Mouse (Mus musculus): ENCODE results near the gene Sart1. TPM values are rescaled to one million over a fixed set of nuclear protein-coding genes. Genes with fewer than 3 reads are reported as not detected.
A peak's percentile ranks its signal among the peaks of the same experiment; 100 is the strongest.

The Sart1 gene
- total and polyA plus RNA-seq, 3 experiments = 46.7 to 104 (median 78.3) TPM

- Histone ChIP-seq H3K4me3 (replicated peaks in 1 of 3; ENCODE audit: low read depth in 2 of 3, low read length in 2 of 3, poor library complexity in 1 of 3) (no peak overlapping the region), H3K9me3 (replicated peaks; ENCODE audit: low read length) (no peaks in the 10 kb centered on the region), H3K4me1 (ENCODE audit: control insufficient read depth in 1 of 2, insufficient read depth in 2 of 2) (peaks cover 0 to 14% of the 10 kb centered on the region in 2 experiments; a peak in 2 of 4 replicates), H3K36me3 (replicated peaks in 1 of 2; ENCODE audit: control insufficient read depth in 1 of 2, insufficient read depth in 1 of 2, low read length in 1 of 2) (peaks cover 50 to 84% of the 10 kb centered on the region in 2 experiments), H3K4me2 (ENCODE audit: insufficient read depth, low read depth, poor library complexity, severe bottlenecking) (no peak overlapping the region), H3K27ac (ENCODE audit: insufficient read depth, low read depth) (no peak overlapping the region), H3K79me2 (replicated peaks; ENCODE audit: control insufficient read depth, extremely low read depth, insufficient read depth, poor library complexity, severe bottlenecking) (peaks cover 5% of the 10 kb centered on the region; the same call in 1 of the 2 replicates), H3K9ac (ENCODE audit: insufficient read depth, low read depth) (no peak overlapping the region), H3K27me3 (replicated peaks) (no peaks in the 10 kb centered on the region)
- dilution Hi-C loops (cut with MboI; ENCODE audit: extremely low pct_ligation_motif_present, extremely low pct_unique_long_range_greater_than_20kb, low sequenced_read_pairs) (no loop called here), in situ Hi-C loops (cut with MboI; ENCODE audit: low pct_ligation_motif_present, low pct_unique_long_range_greater_than_20kb, low sequenced_read_pairs) (no loop called here)
- TF ChIP-seq POLR2A (IDR thresholded peaks at IDR 0.05; ENCODE audit: low read depth, low read length) (no peak), ZKSCAN1 (IDR thresholded peaks at IDR 0.05; ENCODE audit: borderline replicate concordance, low read depth, low read length) (no peak), MEF2A (IDR thresholded peaks at IDR 0.05; ENCODE audit: borderline replicate concordance, low read depth, low read length) (no peak), PAX5 (IDR thresholded peaks at IDR 0.05; ENCODE audit: low read length) (no peak)
- no peak for DNase-seq (ENCODE audit: extremely low read depth)
These were observed 14.3 kb downstream of the Sart1 start for GRCm38 (mm10) chr19:5374177-5374576.

- in situ Hi-C loops (cut with MboI; ENCODE audit: low pct_ligation_motif_present, low pct_unique_long_range_greater_than_20kb, low sequenced_read_pairs) = no loop called here
These were observed 15.8 kb downstream of the Sart1 start for GRCm38 (mm10) chr19:5372724-5373123.

GRCm38 (mm10) chr19:5370932-5371331 is 17.6 kb downstream of the Sart1 start:
- in situ Hi-C loops (cut with MboI; ENCODE audit: low pct_ligation_motif_present, low pct_unique_long_range_greater_than_20kb, low sequenced_read_pairs) (no loop called here), dilution Hi-C loops (cut with MboI; ENCODE audit: extremely low pct_ligation_motif_present, extremely low pct_unique_long_range_greater_than_20kb, low sequenced_read_pairs) (no loop called here)
- no peak for DNase-seq (ENCODE audit: extremely low read depth)
- peaks cover 28% of the 10 kb centered on the region for H3K79me2 ChIP-seq (replicated peaks; ENCODE audit: control insufficient read depth, extremely low read depth, insufficient read depth, poor library complexity, severe bottlenecking)
- no peak for TF ChIP-seq ZNF384 (IDR thresholded peaks at IDR 0.05; ENCODE audit: low read depth, low read length)
- no peak for TF ChIP-seq CHD1 (IDR thresholded peaks at IDR 0.05; ENCODE audit: low read depth, low read length)
- peak in 1 of 2 experiments; percentile 47; a peak in 2 of 4 replicates for TF ChIP-seq CTCF (conservative IDR thresholded peaks at IDR 0.05 in 1 of 2, IDR thresholded peaks at IDR 0.05 in 1 of 2; ENCODE audit: low read depth in 2 of 2, low read length in 2 of 2)
- peaks cover 47 to 71% of the 10 kb centered on the region in 2 experiments for H3K36me3 ChIP-seq (replicated peaks in 1 of 2; ENCODE audit: control insufficient read depth in 1 of 2, insufficient read depth in 1 of 2, low read length in 1 of 2)
- H3K4me2 ChIP-seq (ENCODE audit: insufficient read depth, low read depth, poor library complexity, severe bottlenecking) = no peak overlapping the region
- H3K4me3 ChIP-seq (replicated peaks in 1 of 3; ENCODE audit: low read depth in 2 of 3, low read length in 2 of 3, poor library complexity in 1 of 3) = no peak overlapping the region
- no peak overlapping the region for H3K9ac ChIP-seq (ENCODE audit: insufficient read depth, low read depth)
- peaks cover 8 to 22% of the 10 kb centered on the region in 2 experiments; a peak in 3 of 4 replicates for H3K4me1 ChIP-seq (ENCODE audit: control insufficient read depth in 1 of 2, insufficient read depth in 2 of 2)
- no peaks in the 10 kb centered on the region for H3K27me3 ChIP-seq (replicated peaks)
- no peaks in the 10 kb centered on the region for H3K9me3 ChIP-seq (replicated peaks; ENCODE audit: low read length)
- no peak overlapping the region for H3K27ac ChIP-seq (ENCODE audit: insufficient read depth, low read depth)

More at GRCm38 (mm10) chr19:5372724-5373123, 15.8 kb downstream of the Sart1 start:
- DNase-seq (ENCODE audit: extremely low read depth) = no peak
- Histone ChIP-seq H3K4me2 (ENCODE audit: insufficient read depth, low read depth, poor library complexity, severe bottlenecking) (no peak overlapping the region), H3K4me1 (ENCODE audit: control insufficient read depth in 1 of 2, insufficient read depth in 2 of 2) (peaks cover 8 to 26% of the 10 kb centered on the region in 2 experiments; a peak in 3 of 4 replicates), H3K9ac (ENCODE audit: insufficient read depth, low read depth) (no peak overlapping the region), H3K27ac (ENCODE audit: insufficient read depth, low read depth) (no peak overlapping the region), H3K4me3 (replicated peaks in 1 of 3; ENCODE audit: low read depth in 2 of 3, low read length in 2 of 3, poor library complexity in 1 of 3) (no peak overlapping the region), H3K9me3 (replicated peaks; ENCODE audit: low read length) (no peaks in the 10 kb centered on the region), H3K79me2 (replicated peaks; ENCODE audit: control insufficient read depth, extremely low read depth, insufficient read depth, poor library complexity, severe bottlenecking) (peaks cover 18% of the 10 kb centered on the region), H3K27me3 (replicated peaks) (no peaks in the 10 kb centered on the region), H3K36me3 (replicated peaks in 1 of 2; ENCODE audit: control insufficient read depth in 1 of 2, insufficient read depth in 1 of 2, low read length in 1 of 2) (peaks cover 47 to 83% of the 10 kb centered on the region in 2 experiments)
- TF ChIP-seq POLR2AphosphoS2 (IDR thresholded peaks at IDR 0.05; ENCODE audit: low read depth, low read length) = peak; percentile 62; the same call in 1 of the 2 replicates
- no peak for TF ChIP-seq IRF4 (IDR thresholded peaks at IDR 0.05; ENCODE audit: low read depth, low read length)
- no peak for TF ChIP-seq MAFK (IDR thresholded peaks at IDR 0.05; ENCODE audit: insufficient replicate concordance, low read length)
- no peak for TF ChIP-seq NRF1 (IDR thresholded peaks at IDR 0.05; ENCODE audit: low read depth, low read length)
- dilution Hi-C loops (cut with MboI; ENCODE audit: extremely low pct_ligation_motif_present, extremely low pct_unique_long_range_greater_than_20kb, low sequenced_read_pairs) = no loop called here
